Mouse (Mus musculus): ENCODE results near the gene Cd276.
A peak's percentile ranks its signal among the peaks of the same experiment; 100 is the strongest.
"Not testable (repeated sequence)": the region's sequence is repeated elsewhere in the genome, so short reads cannot be mapped to it uniquely, and the experiment has no call there.

Gene Cd276

DNA sequence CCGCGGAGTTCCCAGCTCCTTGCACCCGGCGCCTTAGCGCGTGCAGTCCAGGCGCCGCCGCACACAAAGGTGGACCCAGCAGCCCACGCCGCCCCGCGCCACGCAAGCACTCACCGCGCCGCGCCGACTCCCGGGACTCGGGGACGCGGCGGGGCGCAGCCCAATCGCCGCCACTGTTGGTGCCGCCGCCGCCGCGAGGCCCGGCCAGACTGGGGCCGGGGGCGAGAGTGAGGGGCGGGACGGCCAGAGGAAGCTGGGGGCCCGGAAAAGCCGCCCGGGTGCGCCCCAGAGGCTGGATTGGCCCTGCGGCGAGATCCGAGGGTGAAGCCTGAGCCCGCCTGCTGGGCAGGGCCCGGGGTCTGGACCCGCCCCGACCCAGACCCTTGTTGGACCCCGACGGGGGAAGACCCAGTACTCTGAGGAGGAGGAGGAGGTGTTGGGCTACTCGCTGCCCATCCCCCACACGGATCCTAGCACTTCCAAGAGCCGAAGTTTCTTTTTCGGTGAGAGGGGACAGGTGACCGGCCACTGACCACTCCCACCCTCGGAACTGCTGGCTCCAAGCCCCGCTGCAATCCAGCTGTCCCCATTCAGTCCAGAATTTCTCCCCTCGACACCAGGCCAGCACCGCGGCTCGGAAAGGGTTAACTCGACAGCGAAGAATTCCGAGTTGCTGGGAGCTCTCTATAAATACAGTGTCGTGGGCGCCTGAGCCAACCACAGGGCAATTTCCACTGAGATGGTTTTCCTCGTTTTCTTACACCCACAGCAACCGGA lies at the start of gene Cd276:
TSS of gene Cd276 (minus strand) at position 530 of the 777 bp plus-strand sequence.
- DNase-seq = peak; percentile 28

DNA sequence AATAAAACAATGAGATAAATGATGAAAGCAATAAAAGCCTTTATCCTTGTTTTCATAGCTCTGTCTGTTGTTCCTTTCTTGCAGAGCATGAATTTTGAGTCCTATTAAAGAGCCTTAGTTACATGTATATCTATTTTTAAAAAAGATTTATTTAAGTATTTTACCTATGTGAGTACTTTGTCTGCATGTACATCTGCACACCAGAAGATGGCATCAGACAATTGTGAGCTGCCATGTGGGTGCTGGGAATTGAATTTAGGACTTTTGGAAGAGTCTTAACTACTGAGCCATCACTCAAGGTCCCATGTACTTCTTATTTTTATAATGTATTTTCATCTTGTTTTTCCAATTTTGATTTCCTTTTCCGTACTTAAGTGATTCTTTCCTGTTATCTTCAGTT lies 40.1 kb upstream of the Cd276 start:
- DNase-seq = no peak

DNA sequence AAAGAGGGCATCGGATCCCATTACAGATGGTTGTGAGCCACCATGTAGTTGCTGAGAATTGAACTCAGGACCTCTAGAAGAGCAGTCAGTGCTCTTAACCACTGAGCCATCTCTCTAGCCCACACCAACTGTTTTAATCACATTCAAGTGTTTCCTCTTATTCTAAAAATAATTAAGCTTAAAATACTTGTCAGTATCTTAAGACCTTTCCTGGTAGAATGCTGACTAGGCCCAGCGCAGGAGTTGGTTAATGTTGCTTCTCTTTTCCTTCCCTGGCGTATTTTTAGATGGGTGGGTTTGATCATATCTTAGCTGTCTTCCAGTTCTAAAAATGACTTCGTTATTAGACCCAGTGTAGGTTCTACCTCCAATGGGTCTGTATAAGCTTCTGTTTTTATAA lies 33.4 kb upstream of the Cd276 start:
- no peak for DNase-seq

DNA sequence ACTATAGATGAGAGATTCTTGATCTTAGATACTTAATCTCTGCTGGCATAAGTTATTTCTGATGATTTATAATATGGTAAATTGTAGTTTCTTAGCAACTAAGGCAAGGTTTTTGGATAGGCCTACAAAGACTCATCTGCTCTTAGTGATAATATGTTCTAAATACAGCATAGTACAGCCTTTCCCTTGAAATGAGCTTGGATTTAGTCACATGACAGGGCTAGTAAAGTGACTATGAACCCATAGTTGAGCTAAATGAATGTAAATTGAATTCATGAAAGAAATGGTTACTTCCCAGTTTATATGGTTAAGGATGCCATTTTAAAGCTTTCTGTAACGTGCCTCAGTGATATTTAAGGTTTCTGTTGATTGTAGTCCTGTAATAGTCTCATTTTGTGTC lies 29.1 kb upstream of the Cd276 start:
- DNase-seq = no peak

DNA sequence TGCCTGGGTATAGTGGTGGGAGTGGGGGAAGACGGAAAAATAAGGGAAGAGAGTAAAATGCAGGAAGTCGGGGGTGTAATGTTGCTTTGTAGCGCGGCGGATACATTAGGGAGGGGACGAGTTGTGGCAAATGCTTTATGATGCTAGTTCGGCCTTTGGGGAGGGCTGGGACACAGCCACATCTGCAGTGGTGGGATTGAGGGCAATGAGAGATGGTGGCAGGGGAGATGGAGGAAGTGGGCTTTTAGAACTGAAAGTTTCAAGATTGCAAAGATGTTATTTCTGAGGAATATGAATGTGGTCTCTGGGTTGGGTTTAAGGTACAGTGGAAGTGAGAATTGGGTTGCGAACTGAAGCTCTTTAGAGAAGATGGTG lies 28.0 kb upstream of the Cd276 start:
- DNase-seq = peak; percentile 41

DNA sequence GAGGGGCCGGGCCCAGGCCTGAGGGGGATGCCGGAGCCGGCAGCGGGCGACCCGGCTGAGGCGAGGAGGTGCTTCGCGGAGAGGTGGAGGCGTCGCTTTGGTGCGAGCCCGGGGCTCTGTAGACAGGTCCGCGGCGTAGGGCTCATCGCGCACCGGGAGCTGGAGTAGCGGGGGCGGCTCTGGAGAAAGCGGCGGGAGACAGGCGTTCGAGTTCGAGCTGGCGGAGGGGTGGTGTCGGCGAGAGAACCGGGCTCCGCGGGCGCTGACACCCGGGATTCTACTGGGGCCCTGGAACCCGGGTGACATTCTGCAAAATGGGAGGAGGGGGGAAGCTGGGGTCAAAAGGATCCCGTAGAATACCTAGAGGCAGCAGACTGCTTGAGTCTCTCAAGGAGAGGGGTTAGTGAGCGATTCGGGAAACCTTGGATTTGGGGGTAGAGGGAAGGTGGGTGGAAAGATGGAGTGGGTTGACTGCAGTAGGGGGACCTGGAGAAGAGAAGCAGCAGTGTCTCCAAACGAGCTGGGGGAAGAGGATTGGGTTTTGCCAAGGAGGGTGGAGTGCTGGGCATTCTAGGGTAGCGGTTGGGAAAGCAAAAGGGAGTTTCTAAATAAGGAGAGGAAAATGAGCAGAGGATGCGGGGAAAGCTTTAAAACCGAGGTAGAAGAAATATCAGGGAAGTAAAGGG lies 27.5 kb upstream of the Cd276 start:
- no peak for DNase-seq

DNA sequence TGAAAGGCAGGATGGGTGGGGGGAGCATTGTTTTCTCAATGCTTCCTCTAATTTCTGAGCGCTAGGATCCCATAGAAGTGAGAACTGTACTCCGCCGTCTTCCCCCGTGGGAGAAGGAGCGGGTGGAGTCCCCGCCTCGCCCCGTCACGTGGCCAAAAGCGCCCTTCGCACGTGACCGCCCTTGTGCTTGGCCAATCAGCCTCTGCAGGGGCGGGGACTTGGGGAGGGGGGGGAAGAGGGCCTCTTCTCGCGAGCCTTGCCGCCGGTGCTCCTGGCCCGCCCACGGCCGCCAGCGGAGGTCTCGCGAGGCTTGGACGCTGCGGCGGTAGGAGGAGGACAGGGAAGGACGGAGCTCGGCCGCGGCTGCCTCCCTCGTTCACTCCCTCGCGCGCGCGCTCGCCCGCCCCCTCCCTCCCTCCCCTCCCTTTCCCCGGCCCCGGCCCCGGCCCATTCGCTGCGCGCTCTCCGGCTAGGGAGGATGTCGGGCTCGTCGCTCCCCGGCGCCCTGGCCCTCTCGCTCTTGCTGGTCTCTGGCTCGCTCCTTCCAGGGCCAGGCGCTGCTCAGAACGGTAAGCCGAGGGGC lies 26.8 kb upstream of the Cd276 start, which contains the start of gene Nptn:
TSS of gene Nptn (plus strand) at position 283 of the 583 bp plus-strand sequence.
- DNase-seq = peak; percentile 98

DNA sequence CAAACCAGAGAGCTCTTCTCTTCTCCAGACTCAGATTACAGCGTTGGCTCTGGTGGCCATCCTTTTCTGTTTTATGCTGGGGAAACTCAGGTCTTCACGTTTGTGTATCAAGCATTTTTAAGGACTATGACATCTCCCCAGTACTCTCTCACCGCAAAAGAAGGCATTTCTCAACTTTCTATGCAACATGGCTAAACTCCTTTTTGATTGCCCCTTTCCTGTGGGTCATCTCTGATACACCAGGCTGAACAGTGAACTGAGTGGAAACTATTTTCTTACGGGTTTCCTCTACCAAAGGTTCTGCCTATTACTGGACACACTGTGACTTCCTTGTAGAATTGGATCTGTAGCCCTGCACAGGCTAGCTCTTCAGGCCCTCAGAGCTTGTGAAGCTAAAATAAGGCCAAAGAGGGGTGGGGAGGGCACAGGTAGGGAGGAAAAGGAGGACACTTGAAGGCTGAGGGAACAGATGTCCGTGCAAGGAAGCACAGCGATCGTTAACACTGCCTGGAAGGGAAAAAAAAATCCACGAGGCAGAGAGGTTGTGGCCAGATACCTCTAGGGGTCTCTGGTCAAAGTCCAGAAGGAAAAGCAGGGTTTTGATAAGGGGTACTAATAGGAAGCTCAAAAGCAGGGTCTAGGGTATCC lies 26.2 kb upstream of the Cd276 start:
- no peak for DNase-seq

DNA sequence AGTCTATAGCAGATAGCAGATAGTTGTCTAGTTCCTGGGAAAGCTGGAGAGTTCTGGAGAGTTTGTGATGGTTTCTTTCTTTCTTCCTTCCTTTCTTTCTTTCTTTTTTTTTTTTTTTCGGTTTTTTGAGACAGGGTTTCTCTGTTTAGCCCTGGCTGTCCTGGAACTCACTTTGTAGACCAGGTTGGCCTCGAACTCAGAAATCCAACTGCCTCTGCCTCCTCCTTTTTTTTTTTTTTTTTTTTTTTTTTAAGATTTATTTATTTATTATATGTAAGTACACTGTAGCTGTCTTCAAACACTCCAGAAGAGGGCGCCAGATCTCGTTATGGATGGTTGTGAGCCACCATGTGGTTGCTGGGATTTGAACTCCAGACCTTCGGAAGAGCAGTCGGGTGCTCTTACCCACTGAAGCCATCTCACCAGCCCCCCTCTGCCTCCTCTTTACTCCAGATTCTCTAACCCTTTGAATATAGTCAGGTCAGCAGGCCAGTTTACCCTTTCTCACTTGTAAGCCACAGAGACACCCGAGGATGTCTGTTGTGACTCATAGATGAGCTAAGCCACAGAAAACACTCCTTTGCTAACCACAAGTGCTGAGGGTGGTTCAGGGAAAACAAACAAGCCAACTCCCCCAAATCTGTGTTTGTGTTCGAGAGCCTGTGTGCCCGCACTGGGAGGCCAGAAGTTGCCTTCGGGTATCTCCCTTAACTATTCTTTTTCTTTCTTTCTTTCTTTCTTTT lies 25.4 kb upstream of the Cd276 start:
- peak; percentile 21 for DNase-seq

DNA sequence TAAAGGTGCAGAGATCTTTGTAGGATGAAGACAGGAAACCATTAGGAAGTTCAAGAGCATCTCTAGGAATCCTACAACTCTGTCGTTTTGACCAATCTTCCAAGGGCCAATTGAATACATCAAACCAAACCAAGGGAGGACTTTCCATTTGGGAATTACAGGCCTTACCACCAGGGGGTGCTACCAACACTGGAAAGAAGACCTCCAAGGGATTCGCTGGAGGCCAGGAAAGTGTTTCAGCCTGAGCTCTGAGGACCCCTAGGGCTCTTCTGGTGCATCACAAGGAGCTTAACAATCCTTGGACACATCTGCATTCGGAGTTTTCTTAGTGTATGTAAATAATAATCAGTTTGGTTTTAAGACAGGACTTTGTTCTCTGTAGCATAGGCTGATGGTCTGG lies 23.4 kb upstream of the Cd276 start:
- peak; percentile 78 for DNase-seq

DNA sequence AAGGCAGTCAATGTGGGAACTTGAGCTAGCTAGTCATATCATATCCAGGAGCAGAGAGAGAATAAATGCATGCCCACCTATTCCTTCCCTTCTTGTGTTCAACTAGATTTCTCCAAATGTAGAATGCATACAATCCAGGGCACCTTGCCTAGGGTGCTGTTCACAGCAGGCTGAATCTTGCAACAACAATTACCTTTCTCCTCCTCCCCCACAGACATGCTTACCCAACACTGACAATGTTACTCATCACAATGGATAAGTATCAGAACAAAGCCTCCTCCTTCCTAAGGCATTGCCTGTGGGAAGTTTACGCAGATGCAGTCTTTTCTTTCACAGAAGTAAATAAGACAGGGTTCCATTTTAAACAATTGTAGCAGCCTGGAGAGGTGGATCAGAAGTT lies 15.8 kb upstream of the Cd276 start:
- DNase-seq = no peak

DNA sequence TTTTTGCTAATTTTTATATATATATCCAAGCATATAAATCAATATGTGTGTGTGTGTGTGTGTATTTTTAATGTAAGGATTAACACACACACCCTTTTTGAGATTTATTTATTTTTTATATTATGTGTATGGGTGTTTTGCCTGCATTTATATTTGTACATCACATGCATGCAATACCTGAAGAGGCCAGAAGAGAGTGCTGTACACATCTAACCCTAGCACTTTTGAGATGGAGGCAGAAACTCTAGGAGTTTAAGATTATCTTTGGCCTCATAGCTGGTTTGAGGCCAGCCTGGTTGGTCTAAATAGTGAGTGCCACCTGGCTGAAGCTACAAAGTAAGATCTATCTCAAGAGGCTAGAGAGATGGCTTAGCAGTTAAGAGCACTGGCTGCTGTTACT lies 12.4 kb upstream of the Cd276 start:
- peak; percentile 54 for DNase-seq

DNA sequence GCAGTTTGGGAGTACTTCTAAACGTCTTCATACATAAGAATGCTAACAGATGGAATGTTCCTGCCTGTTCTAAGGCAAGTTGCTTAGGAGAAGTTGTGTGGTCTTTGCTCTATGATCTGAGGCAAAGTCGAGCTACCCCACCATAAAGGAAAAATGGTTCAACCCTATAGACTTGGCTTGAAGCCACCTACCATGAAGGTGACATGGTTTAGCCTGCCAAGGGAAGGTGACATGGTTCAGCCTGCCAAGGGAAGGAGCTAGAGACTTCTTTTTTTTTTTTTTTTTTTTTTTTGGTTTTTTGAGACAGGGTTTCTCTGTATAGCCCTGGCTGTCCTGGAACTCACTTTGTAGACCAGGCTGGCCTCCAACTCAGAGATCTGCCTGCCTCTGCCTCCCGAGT lies 10.7 kb upstream of the Cd276 start:
- not testable (repeated sequence) for DNase-seq

DNA sequence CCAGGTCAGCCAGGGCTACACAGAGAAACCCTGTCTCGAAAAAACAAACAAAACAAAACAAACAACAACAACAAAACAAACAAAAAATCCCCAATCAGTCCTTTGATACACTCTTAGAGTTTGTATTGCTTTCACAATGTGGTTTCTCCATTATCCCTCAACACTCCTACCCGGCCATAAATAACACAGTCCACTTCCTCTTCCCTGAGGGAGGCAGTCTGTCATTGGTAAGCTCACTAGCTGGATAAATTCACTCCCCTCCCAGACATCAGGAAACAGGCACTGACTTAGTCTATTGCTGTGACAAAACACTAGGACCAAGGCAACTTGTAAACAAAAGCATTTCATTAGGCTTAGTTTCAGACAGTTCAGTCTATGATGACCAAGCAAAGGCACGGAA lies 5.0 kb upstream of the Cd276 start:
- DNase-seq = no peak

DNA sequence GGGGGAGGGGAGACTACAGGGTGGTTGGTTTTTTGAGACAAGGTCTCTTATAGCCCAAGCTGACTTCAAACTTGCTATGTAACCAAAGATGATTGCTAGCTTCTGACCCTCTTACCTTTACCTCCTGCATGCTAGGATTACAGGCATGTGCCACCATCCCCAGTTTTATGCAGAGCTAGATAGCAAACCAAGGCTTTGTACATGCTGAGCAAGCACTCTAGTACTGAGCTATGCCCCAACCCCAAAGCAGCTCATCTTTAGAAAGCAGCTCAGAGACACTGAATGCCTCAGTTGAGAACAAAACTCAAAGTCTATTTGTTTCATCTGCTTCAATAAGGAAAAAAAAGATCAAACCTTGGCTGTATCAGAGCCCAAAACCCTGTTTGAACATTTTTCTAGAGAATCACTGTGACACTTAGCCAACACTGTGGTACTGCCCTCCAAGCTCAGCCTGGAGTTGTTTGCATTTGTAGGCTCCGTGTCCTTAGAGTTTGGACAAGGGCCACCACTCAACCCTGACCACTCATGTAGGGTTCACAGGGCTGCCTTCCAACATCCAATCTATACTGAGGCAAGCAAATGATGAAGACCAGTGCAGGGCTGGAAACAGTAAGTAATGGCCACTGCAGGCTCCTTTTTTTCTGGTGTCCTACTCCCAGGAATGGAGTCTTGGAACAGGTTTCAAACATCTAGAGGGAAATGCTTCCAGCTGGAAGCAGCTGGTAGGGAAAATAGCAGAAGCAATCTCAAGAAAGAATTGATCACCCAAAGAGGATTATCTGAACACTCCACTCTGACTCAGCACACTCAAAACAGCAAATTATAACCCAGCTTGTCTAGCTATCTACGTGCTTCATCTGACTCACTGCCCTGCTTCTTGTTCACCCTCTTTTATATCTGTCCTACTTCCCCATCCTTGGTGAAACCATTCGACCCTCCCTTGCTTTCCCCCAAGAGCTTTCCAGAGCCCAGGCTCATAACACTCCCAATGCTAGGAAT lies 2.5 kb upstream of the Cd276 start:
- no peak for DNase-seq

DNA sequence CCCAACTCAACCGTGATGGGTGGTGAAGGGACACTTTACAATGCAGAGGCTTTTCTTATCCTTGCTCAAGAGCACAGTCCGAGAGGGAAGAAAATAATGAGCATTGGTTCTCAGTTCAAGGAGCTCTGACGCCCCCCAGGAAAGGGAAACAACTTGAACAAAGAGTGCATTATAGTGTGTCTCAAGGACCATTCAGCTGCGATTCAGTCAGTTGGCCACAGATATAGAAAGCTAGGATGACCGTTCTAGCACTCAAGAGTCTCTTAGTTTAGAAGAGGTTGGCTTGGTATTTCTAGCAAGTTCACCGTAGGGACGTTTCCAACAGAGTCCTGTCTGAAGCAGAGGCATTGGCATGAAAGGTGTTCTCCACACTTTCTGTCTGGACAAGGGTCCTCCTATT lies 1.4 kb upstream of the Cd276 start:
- DNase-seq = no peak

DNA sequence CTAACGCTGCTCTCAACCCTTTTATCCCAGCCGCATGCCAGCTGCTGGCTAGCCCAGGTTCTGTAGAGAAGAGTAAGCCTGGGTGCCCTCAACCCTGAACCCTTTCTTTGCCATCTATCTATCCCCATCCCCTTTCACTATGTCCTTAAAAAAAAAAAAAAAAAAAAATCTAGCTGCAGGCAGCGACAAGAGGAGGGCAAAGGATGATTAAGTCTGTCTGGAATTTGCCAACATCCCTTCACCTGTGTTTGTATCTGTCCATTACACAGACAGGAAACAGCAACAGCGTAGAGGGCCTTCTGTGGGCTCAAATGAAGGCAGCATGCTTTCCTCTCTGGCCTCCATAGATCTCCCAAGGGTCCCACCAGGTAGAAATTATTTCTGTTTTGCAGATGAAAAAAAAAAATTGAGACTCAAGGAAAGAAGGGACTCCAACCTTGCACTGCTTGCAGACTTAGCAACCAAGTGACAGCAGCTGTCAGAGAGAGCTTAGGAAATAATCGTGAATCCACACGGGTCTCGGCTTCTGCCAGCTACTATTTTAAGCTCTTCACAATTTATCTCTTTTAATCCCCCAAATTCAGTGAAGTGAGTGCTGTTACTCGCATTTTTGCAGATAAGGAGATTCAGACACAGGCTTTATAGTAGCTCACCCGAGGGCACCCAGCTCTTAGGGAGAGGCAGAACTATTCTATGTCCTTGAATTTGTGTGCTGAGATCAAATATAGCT lies 613 bp upstream of the Cd276 start:
- no peak for DNase-seq

DNA sequence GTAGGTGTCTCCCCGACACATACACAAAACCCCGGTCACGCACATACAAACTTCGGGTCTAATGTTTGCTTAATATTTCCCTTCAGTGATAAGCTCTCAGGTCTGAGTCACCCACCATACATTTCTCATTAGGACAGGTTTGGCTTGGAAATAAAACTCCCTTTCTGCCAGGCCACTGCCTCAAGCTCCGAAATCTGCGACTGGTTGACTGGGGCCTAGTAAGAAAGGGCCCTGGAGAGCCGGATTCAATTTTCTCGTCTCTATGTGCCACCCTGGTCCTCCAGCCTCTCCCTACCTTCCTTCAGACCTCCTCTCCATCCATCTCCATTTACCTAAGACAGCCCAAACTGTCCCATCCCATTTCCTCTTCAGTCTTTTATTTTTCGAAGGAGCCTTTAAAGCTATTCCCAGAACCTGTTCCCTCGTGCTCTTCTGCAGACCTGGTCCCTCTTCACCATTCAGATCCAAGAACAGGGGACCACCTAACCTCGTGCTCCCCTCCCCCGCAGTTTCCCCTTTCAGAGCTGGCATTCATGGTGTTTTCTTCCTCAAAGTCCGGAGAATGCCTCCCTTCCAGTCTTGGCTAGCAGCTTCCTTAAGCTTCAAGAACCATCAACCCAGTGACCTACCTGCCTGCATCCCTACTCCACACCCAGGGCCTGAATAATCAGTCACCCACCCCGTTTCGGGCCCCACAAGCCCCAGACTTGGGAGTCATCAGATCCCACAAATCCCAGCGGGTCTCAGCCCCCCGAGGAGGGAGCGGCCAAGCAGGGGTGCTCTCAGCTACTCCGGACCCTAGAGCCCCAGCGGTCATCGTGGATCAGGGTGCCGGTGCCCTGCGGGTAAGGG lies 955 bp downstream of the Cd276 start:
- DNase-seq = no peak

DNA sequence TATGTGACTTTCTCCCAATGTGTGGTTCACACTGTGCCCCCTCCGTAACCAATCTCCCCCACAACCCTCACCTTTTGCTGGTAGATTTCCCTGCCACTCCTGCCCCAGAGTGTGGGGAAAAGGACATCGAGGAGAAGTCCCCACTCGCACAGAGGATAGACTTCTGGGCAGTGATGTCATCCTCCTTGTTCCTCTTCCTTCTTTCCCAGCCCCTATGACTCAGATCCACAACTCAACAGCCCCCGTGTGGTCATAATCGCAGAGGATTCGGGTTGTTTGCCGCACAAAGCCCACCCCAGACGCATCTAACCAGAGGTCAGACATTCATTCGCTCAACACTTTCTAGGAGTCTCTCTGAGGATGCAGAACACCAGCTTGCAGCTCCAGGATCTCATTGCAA lies 3.2 kb downstream of the Cd276 start:
- no peak for DNase-seq

DNA sequence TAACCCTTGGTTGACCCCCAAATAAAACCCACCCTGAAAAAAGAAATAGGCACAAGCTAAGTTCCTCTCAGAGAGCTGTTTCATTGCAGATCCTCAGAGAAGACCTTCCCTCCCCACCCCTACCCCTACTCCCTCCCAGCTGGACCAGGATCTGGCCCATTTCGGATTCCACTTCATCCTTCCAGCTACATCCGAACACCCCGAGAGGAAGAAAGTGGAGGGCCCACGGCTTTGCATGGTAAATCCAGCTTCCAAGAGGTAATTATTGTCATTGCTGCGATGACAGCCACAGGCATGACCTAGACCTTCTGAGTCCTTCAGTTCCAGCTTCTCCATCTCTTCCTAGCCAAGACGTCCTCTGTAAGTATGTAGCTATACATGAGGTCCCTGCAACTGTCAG lies 4.3 kb downstream of the Cd276 start:
- no peak for DNase-seq

Measured in thymus, postnatal 14 days (tissue).